In the genomic region with DNA sequence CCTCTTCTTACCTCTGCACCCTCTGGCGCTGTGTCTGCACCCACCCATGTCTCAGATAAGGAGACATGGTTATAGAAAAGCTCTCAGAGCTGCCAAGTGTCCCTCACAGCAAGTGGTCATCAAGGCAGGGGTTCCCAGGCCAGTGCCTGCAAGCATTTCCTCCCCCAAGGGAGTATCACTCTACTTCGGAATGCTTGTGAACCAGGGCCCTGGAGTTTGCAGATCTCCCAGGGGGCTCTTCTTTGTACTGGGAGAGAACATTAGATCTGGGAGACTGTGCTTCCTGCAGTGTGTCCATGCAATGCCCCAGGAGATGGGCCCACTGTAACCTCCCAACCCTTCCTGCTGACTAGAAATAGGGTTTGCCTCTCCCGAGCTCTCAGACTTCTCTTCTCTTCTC, we compare ENCODE assay signal across 17 mouse cellular contexts. TPM values are rescaled to one million over a fixed set of nuclear protein-coding genes. Genes with fewer than 3 reads are reported as not detected.
DNase-seq lines count a peak whose midpoint lies in the region; ATAC-seq and TF ChIP-seq lines count a peak whose summit lies in the region.
"Had no signal": no experiment of that assay in that cellular context is flagged by ENCODE, and none has a peak within 500 bp of the region (broad histone marks: within the 10 kb centered on the region; RNA-seq: fewer than 3 reads in every experiment).

No protein-coding gene starts in this region.

- TF ChIP-seq CTCF in lung, postnatal 0 days (IDR thresholded peaks at IDR 0.05), result no peak
- TF ChIP-seq CTCF in lung, adult 2 months (IDR thresholded peaks at IDR 0.05; ENCODE audit: insufficient read depth, low read length), result no peak

- DNase-seq in forebrain, embryonic 11.5 days (ENCODE audit: low spot score), result no peak
- no peak for DNase-seq in heart, postnatal 4 days
- no peak for DNase-seq in lung, postnatal 0 days (ENCODE audit: low spot score)
- DNase-seq in lung, adult 2 months, result no peak
- DNase-seq in MN1 (ENCODE audit: low spot score), result peak; percentile 24
- no peak for DNase-seq in thymus, postnatal 0 days (ENCODE audit: low spot score)
- DNase-seq: adrenal gland, postnatal 14 days; cerebellum, adult 2 months; gastrocnemius, postnatal 10 days; kidney, postnatal 25 days; thymus, postnatal 36 days had no signal

- no peaks in the 10 kb centered on the region for H3K9me3 ChIP-seq in forebrain, embryonic 11.5 days (ENCODE audit: control insufficient read depth, low read length)
- no peaks in the 10 kb centered on the region for H3K9me3 ChIP-seq in forebrain, embryonic 16.5 days (ENCODE audit: control insufficient read depth, low read length)
- H3K9me3 ChIP-seq in heart, embryonic 13.5 days, result no peaks in the 10 kb centered on the region
- H3K9me3 ChIP-seq in lung, postnatal 0 days (ENCODE audit: low read length), result no peaks in the 10 kb centered on the region
- H3K9me3 ChIP-seq: liver, embryonic 12.5 days had no signal

- H3K27ac ChIP-seq in forebrain, embryonic 11.5 days (ENCODE audit: low read depth, low read length), result no peak overlapping the region
- no peak overlapping the region for H3K27ac ChIP-seq in forebrain, embryonic 16.5 days (ENCODE audit: low read length)
- H3K27ac ChIP-seq in heart, embryonic 13.5 days (replicated peaks), result 0 out of 2 replicates have a peak overlapping the region, but pooled peaks have one; percentile 6
- H3K27ac ChIP-seq in lung, postnatal 0 days (ENCODE audit: low read length), result peak overlapping the region; percentile 17; the same call in 1 of the 2 replicates
- H3K27ac ChIP-seq: liver, embryonic 12.5 days; macrophage had no signal

- peak; percentile 19; the same call in 1 of the 2 replicates for TF ChIP-seq EP300 in lung, postnatal 0 days (IDR thresholded peaks at IDR 0.05)

- no peaks in the 10 kb centered on the region for H3K36me3 ChIP-seq in forebrain, embryonic 11.5 days (ENCODE audit: control insufficient read depth, insufficient read depth, low read length)
- H3K36me3 ChIP-seq in forebrain, embryonic 16.5 days (ENCODE audit: control insufficient read depth, insufficient read depth), result peaks cover 5% of the 10 kb centered on the region
- H3K36me3 ChIP-seq in heart, embryonic 13.5 days, result peaks cover 11% of the 10 kb centered on the region
- H3K36me3 ChIP-seq in lung, postnatal 0 days (ENCODE audit: insufficient read depth, low read length), result no peaks in the 10 kb centered on the region

- no peak overlapping the region for H3K9ac ChIP-seq in forebrain, embryonic 11.5 days (ENCODE audit: low read length)
- H3K9ac ChIP-seq in forebrain, embryonic 16.5 days (replicated peaks; ENCODE audit: low read depth, low read length), result no peak overlapping the region
- H3K9ac ChIP-seq in heart, embryonic 13.5 days, result no peak overlapping the region
- no peak overlapping the region for H3K9ac ChIP-seq in lung, postnatal 0 days (replicated peaks; ENCODE audit: low read depth)
- H3K9ac ChIP-seq: liver, embryonic 12.5 days had no signal

- 24% methylated on average over 3 of the region's 3 CpGs for WGBS in forebrain, embryonic 11.5 days
- 38% methylated on average over 3 of the region's 3 CpGs for WGBS in forebrain, embryonic 16.5 days
- WGBS in heart, embryonic 13.5 days, result 31% methylated on average over 3 of the region's 3 CpGs
- WGBS in lung, postnatal 0 days, result 52% methylated on average over 3 of the region's 3 CpGs
- WGBS in lung, adult 2 months, result 69% methylated on average over 3 of the region's 3 CpGs

- no peak for TF ChIP-seq POLR2A in lung, adult 2 months (IDR thresholded peaks at IDR 0.05; ENCODE audit: borderline replicate concordance, extremely low read depth, low read depth, low read length)

- H3K4me2 ChIP-seq in forebrain, embryonic 11.5 days (ENCODE audit: low read depth, low read length, severe bottlenecking), result 0 out of 2 replicates have a peak overlapping the region, but pooled peaks have one; percentile 11
- H3K4me2 ChIP-seq in forebrain, embryonic 16.5 days (ENCODE audit: low read length), result no peak overlapping the region
- no peak overlapping the region for H3K4me2 ChIP-seq in heart, embryonic 13.5 days
- no peak overlapping the region for H3K4me2 ChIP-seq in lung, postnatal 0 days (replicated peaks; ENCODE audit: low read depth, low read length)
- H3K4me2 ChIP-seq: liver, embryonic 12.5 days had no signal

- peaks cover 17% of the 10 kb centered on the region for H3K4me1 ChIP-seq in forebrain, embryonic 11.5 days (replicated peaks; ENCODE audit: control insufficient read depth, insufficient read depth, low read length)
- peaks cover 18% of the 10 kb centered on the region for H3K4me1 ChIP-seq in forebrain, embryonic 16.5 days (replicated peaks; ENCODE audit: control insufficient read depth, insufficient read depth, low read length)
- peaks cover 50% of the 10 kb centered on the region for H3K4me1 ChIP-seq in heart, embryonic 13.5 days
- H3K4me1 ChIP-seq in lung, postnatal 0 days (ENCODE audit: insufficient read depth, low read depth, low read length), result peaks cover 7% of the 10 kb centered on the region; the same call in 1 of the 2 replicates
- H3K4me1 ChIP-seq in lung, adult 2 months (ENCODE audit: control insufficient read depth, insufficient read depth, low read length), result peaks cover 5% of the 10 kb centered on the region; the same call in 1 of the 2 replicates
- H3K4me1 ChIP-seq: liver, embryonic 12.5 days had no signal

- ATAC-seq in forebrain, embryonic 11.5 days (replicated peaks; ENCODE audit: low FRiP score), result no peak
- ATAC-seq in forebrain, embryonic 16.5 days, result no peak
- ATAC-seq in heart, embryonic 13.5 days (ENCODE audit: extremely low read depth, insufficient number of reproducible peaks, low FRiP score, low TSS enrichment), result no peak
- ATAC-seq in lung, postnatal 0 days, result peak; percentile 64
- ATAC-seq: intestine, postnatal 0 days; liver, embryonic 12.5 days had no signal

- H3K4me3 ChIP-seq in forebrain, embryonic 11.5 days (ENCODE audit: low read depth, low read length), result no peak overlapping the region
- H3K4me3 ChIP-seq in forebrain, embryonic 16.5 days (replicated peaks; ENCODE audit: low read length), result no peak overlapping the region
- H3K4me3 ChIP-seq in heart, embryonic 13.5 days, result no peak overlapping the region
- H3K4me3 ChIP-seq in lung, postnatal 0 days (ENCODE audit: low read depth, low read length), result no peak overlapping the region
- no peak overlapping the region for H3K4me3 ChIP-seq in lung, adult 2 months (replicated peaks; ENCODE audit: extremely low read depth, low read depth, low read length)
- H3K4me3 ChIP-seq: liver, embryonic 12.5 days had no signal

- peaks cover 3% of the 10 kb centered on the region; the same call in 1 of the 2 replicates for H3K27me3 ChIP-seq in forebrain, embryonic 11.5 days (ENCODE audit: control insufficient read depth, insufficient read depth, low read length)
- H3K27me3 ChIP-seq in forebrain, embryonic 16.5 days (replicated peaks; ENCODE audit: control insufficient read depth, insufficient read depth, low read length), result no peaks in the 10 kb centered on the region
- peaks cover 67% of the 10 kb centered on the region for H3K27me3 ChIP-seq in heart, embryonic 13.5 days (replicated peaks)
- H3K27me3 ChIP-seq in lung, postnatal 0 days (replicated peaks; ENCODE audit: insufficient read depth, low read length), result no peaks in the 10 kb centered on the region
- H3K27me3 ChIP-seq: CH12.LX had no signal

RNA-seq across cellular contexts. Expression of gene St6gal1, which starts 35.0 kb away (rescaled TPM):
- polyA plus RNA-seq in forebrain, embryonic 11.5 days (2014; fragmentation: Nextera tagmentation; extraction: Ambion mirVana), result 24.7 TPM in 2 replicates
- polyA plus RNA-seq in forebrain, embryonic 16.5 days (2015; fragmentation: Nextera tagmentation; extraction: Ambion mirVana), result 50.4 and 61.7 TPM in 2 replicates
- polyA plus RNA-seq in heart, embryonic 13.5 days (2015; fragmentation: Nextera tagmentation; extraction: Ambion mirVana), result 15.9 and 18.1 TPM in 2 replicates
- 10 to 100 TPM; 19.8 to 20.3 TPM for total RNA-seq in heart, postnatal 4 days (2021)
- 42.2 and 46.4 TPM in 2 replicates for polyA plus RNA-seq in lung, postnatal 0 days (2015; fragmentation: Nextera tagmentation; extraction: Ambion mirVana)
- 22.1 and 28.0 TPM in 2 replicates for polyA plus RNA-seq in lung, adult 2 months (2012; rRNA removed)
- 37.9 and 42.2 TPM in 2 replicates for polyA plus RNA-seq in thymus, postnatal 0 days (2015; fragmentation: Nextera tagmentation; extraction: Ambion mirVana)

Comparison
In these comparisons a context has a peak if more than half of its experiments do, and no peak if none do; other contexts are left out.
1. H3K27ac ChIP-seq: peak in heart, embryonic 13.5 days (single experiment) and lung, postnatal 0 days (single experiment); none in forebrain, embryonic 11.5 days (single experiment) and forebrain, embryonic 16.5 days (single experiment).